9 mouse cellular contexts compared by ENCODE assay signal in the genomic region with DNA sequence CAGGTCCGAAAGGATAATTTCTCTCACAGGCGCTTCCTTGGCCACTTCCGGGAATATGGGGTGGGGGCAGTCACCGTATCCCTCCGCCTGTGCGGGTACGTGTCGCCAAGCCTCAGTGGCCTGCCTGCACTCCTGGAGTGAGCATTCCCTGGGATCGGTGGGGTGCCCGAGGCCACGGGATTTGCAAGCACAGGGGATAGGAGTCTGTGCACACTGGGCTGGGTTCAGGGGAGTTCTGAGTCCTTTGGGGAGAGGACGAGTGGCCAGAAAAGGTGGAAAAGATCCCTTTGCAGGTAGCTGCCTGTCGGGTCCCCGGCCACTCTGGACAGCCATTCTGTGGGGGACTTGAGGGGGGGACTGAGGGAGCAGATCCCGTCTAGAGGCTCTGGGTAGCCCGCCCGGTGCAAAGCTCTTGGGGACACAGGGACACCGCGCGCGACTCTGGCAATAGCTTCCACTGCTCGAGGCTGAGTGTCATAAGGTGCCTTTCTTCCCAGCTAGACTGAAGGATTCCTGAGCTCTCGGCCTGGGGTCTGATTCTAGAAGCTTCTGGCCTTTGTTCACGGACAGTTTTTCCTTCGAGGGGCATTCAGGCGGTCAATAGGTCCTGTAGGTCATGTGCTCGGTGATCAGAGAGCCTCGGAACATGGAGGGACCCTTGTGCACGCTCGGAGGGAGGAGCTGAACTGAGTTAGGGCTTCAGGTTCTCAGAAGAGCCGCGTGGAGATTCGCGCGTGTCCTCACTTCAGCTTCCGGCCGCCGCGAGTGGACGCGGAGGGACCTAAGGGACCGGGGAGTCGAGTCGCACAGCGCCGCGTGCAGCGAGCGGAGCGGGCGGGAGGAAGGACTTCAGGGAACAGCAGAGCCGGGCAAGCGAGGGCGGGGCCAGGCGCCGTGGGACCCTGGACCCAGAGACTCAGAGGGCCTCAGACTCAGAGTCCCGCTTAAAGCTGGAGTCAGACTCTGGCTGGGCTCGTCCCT. TPM values are rescaled to one million over a fixed set of nuclear protein-coding genes. Genes with fewer than 3 reads are reported as not detected.
DNase-seq lines count a peak whose midpoint lies in the region; ATAC-seq lines count a peak whose summit lies in the region.
"Had no signal": no experiment of that assay in that cellular context is flagged by ENCODE, and none has a peak within 500 bp of the region (broad histone marks: within the 10 kb centered on the region; RNA-seq: fewer than 3 reads in every experiment).

No protein-coding gene starts in this region.

- peak overlapping the region; percentile 61 for H3K4me3 ChIP-seq in intestine, embryonic 16.5 days (ENCODE audit: low read length)
- peak overlapping the region; percentile 60 for H3K4me3 ChIP-seq in lung, embryonic 16.5 days (ENCODE audit: low read length)

- no peaks in the 10 kb centered on the region for H3K27me3 ChIP-seq in intestine, embryonic 16.5 days (replicated peaks; ENCODE audit: control insufficient read depth, insufficient read depth, low read length)
- H3K27me3 ChIP-seq in lung, embryonic 16.5 days (ENCODE audit: control insufficient read depth, insufficient read depth, low read depth, low read length), result peaks cover 4% of the 10 kb centered on the region

- no peaks in the 10 kb centered on the region for H3K36me3 ChIP-seq in intestine, embryonic 16.5 days (ENCODE audit: control insufficient read depth, insufficient read depth, low read length)
- no peaks in the 10 kb centered on the region for H3K36me3 ChIP-seq in lung, embryonic 16.5 days (ENCODE audit: control insufficient read depth, insufficient read depth, low read length)

- peak; percentile 93 for ATAC-seq in intestine, embryonic 16.5 days
- peak; percentile 95 for ATAC-seq in lung, embryonic 16.5 days (ENCODE audit: low read depth)
- ATAC-seq in activated CD4-positive, CD25-positive, alpha-beta regulatory T cell, adult 4 months, result no peak

- H3K27ac ChIP-seq in intestine, embryonic 16.5 days (ENCODE audit: low read length), result peak overlapping the region; percentile 68
- H3K27ac ChIP-seq in lung, embryonic 16.5 days (ENCODE audit: low read length), result peak overlapping the region; percentile 66
- H3K27ac ChIP-seq: macrophage had no signal

- under 1% methylated on average over 58 of the region's 58 CpGs for WGBS in intestine, embryonic 16.5 days
- WGBS in lung, embryonic 16.5 days, result under 1% methylated on average over 58 of the region's 58 CpGs

- peak overlapping the region; percentile 81 for H3K9ac ChIP-seq in intestine, embryonic 16.5 days (ENCODE audit: low read depth, low read length)
- H3K9ac ChIP-seq in lung, embryonic 16.5 days (ENCODE audit: low read length), result peak overlapping the region; percentile 82

- H3K4me1 ChIP-seq in intestine, embryonic 16.5 days (ENCODE audit: control insufficient read depth, insufficient read depth, low read length), result peaks cover 10% of the 10 kb centered on the region; the same call in 1 of the 2 replicates
- H3K4me1 ChIP-seq in lung, embryonic 16.5 days (replicated peaks; ENCODE audit: control insufficient read depth, insufficient read depth, low read length), result peaks cover 11% of the 10 kb centered on the region

- H3K4me2 ChIP-seq in intestine, embryonic 16.5 days (ENCODE audit: low read depth, low read length), result peak overlapping the region; percentile 95
- peak overlapping the region; percentile 97 for H3K4me2 ChIP-seq in lung, embryonic 16.5 days (ENCODE audit: low read depth, low read length)

- intact Hi-C loops in gastrocnemius, postnatal 36 days (cut with DNase I), result loop anchor here (5.0 to 10.0 kb wide), 3 partner anchors 648 to 872 kb away; no protein-coding TSS in a partner anchor

- H3K9me3 ChIP-seq in intestine, embryonic 16.5 days (ENCODE audit: control insufficient read depth, low read length), result no peaks in the 10 kb centered on the region
- no peaks in the 10 kb centered on the region for H3K9me3 ChIP-seq in lung, embryonic 16.5 days (ENCODE audit: control insufficient read depth, low read length)

- peak; percentile 63 for DNase-seq in ovary, postnatal 36 days (ENCODE audit: low spot score)
- DNase-seq in ovary, adult 18-20 months (ENCODE audit: low spot score), result no peak
- peak; percentile 78 to 82 for DNase-seq in cerebellum, postnatal 14 days
- peak; percentile 19 to 38 for DNase-seq in gastrocnemius, postnatal 36 days
- peak; percentile 27 for DNase-seq in right cerebral cortex, postnatal 25 days

RNA-seq across cellular contexts. Expression of a gene that starts 8.1 kb away (rescaled TPM):
- total RNA-seq in gastrocnemius, postnatal 36 days (2021), result 1 to 10 TPM; 2.8 to 4.0 TPM
- 76.1 and 84.7 TPM in 2 replicates for polyA plus RNA-seq in intestine, embryonic 16.5 days (2015; fragmentation: Nextera tagmentation; extraction: Ambion mirVana)
- 94.4 and 99.9 TPM in 2 replicates for polyA plus RNA-seq in lung, embryonic 16.5 days (2015; fragmentation: Nextera tagmentation; extraction: Ambion mirVana)
- under 1 TPM in 1 of 2 experiments, not detected in 1; 0.33 TPM for polyA plus RNA-seq in activated CD4-positive, CD25-positive, alpha-beta regulatory T cell, adult 4 months (2017; shearing (Covaris generic))

Comparison
In these comparisons a context has a peak if more than half of its experiments do, and no peak if none do; other contexts are left out.
1. RNA of a gene that starts 8.1 kb away (polyA plus RNA-seq): 94.4 to 99.9 TPM in lung, embryonic 16.5 days and 76.1 to 84.7 TPM in intestine, embryonic 16.5 days; 0.33 TPM in activated CD4-positive, CD25-positive, alpha-beta regulatory T cell, adult 4 months; every median in the first group is over 10 times any median in the second.